Mouse (Mus musculus) adrenal gland, postnatal 25 days (tissue): Measurements from ENCODE around the gene Slc6a20b. TPM values are rescaled to one million over a fixed set of nuclear protein-coding genes. Genes with fewer than 3 reads are reported as not detected.

ENCODE experiments used
- DNase-seq: peaks from one replicate; pipeline ENCODE4 v3.0.0; 2021; ENCODE audit warnings: mixed read lengths
- total RNA-seq: library from RNA; stranded (reverse); gene quantifications from 2 replicates; pipeline ENCODE4 v1.2.3, GENCODE M21; 2021

Slc6a20b gene
- total RNA-seq, 1 experiment from 2014 or later, result not detected

GRCm38 (mm10) chr9:123589240-123589910 lies 43.0 kb downstream of the Slc6a20b start:
- DNase-seq, result no peak

GRCm38 (mm10) chr9:123577360-123578192 lies 54.8 kb downstream of the Slc6a20b start:
- no peak for DNase-seq

GRCm38 (mm10) chr9:123554599-123554998 lies 77.8 kb downstream of the Slc6a20b start:
- no peak for DNase-seq

Other genes starting within 250 kb of the Slc6a20b start
- 32.4 and 34.7 TPM in 2 replicates for gene Limd1, start 153.9 kb downstream of the Slc6a20b start, total RNA-seq
- 76.0 and 110 TPM in 2 replicates for gene Sacm1l, start 102.8 kb downstream of the Slc6a20b start, total RNA-seq
- gene Ccr9, start 45.9 kb upstream of the Slc6a20b start, total RNA-seq, result not detected in 2 replicates
- gene Slc6a20a, start 46.3 kb upstream of the Slc6a20b start, total RNA-seq, result not detected in 2 replicates
- 43.3 and 53.7 TPM in 2 replicates for gene Lztfl1, start 85.1 kb upstream of the Slc6a20b start, total RNA-seq
- gene Cxcr6, start 173.9 kb upstream of the Slc6a20b start, total RNA-seq, result not detected in 2 replicates
- gene Fyco1, start 219.3 kb upstream of the Slc6a20b start, total RNA-seq, result 45.6 and 65.1 TPM in 2 replicates
- 0.18 TPM in 1 of 2 replicates, not detected in the other for gene Xcr1, start 229.5 kb upstream of the Slc6a20b start, total RNA-seq